Mouse (Mus musculus) T-helper 1 cell (primary cell): ENCODE measurements around the gene Myl12a.

Experiments
- in situ Hi-C: fragments of 300-600 bp; cut with MboI, MseI; formaldehyde crosslinking; loops from one replicate; pipeline ENCODE4 v1.15.1; 2025; ENCODE audit warnings: high pct_unique_total_duplicates

The Myl12a gene

GRCm38 (mm10) chr17:70951266-70951665 is 51.4 kb downstream of the Myl12a start:
- in situ Hi-C loops: loop anchor here (25.0 kb wide), 1 partner anchor 1564 kb away; the partner anchor contains the start of gene Zbtb14

- in situ Hi-C loops: no loop called here
These were observed 53.5 kb downstream of the Myl12a start for GRCm38 (mm10) chr17:70949171-70949570.

GRCm38 (mm10) chr17:70948721-70949120 is 54.0 kb downstream of the Myl12a start:
- in situ Hi-C loops: no loop called here

- in situ Hi-C loops: no loop called here
These were observed 58.9 kb downstream of the Myl12a start for GRCm38 (mm10) chr17:70943779-70944178.
